Mouse (Mus musculus) kidney, adult 11 months (tissue): ENCODE measurements at regions not wholly inside any gene's neighbourhood (a gene's known extent, or its start where the extent isn't known, plus 50 kb on each side); places are given as distances from the start of the nearest gene placed in this dataset.
A peak's percentile ranks its signal among the peaks of the same experiment; 100 is the strongest.
"Not testable (repeated sequence)": the region's sequence is repeated elsewhere in the genome, so short reads cannot be mapped to it uniquely, and the experiment has no call there.

ENCODE experiments used
- DNase-seq: peaks from one replicate; pipeline ENCODE4 v3.0.0; 2022

GRCm38 (mm10) chr13:50564691-50565090 lies 78.3 kb upstream of the Gm904 start:
- DNase-seq, result peak; percentile 56

- not testable (repeated sequence) for DNase-seq
These were observed 64.1 kb upstream of the Gm904 start for GRCm38 (mm10) chr13:50578916-50579315.

DNA sequence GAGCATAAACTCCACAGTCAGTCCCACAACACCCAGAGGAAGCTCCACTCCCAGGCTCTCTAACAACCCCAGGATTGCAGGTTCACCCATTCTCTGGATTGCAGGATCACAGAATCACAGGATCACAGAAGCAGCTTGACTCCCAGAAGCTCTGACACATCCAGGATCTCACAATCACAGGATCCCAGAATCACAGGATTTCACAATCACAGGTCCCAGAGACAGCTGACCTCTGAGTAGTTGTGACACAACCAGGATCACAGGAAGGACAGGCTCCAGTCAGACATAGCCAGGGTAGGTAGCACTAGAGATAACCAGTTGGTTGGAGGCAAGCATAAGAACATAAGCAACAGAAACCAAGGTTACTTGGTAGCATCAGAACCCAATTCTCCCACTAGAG lies 52.6 kb upstream of the Gm904 start:
- DNase-seq, result not testable (repeated sequence)
